ENCODE assay signal across 8 mouse cellular contexts in genomic region chr6:61430881-61431725, GRCm38 (mm10).
DNase-seq lines count a peak whose midpoint lies in the region; ATAC-seq lines count a peak whose summit lies in the region.

No protein-coding gene starts in this region.

- 32% methylated on average over 5 of the region's 5 CpGs for WGBS in kidney, embryonic 16.5 days

- no peak overlapping the region for H3K9ac ChIP-seq in kidney, embryonic 16.5 days (replicated peaks; ENCODE audit: low read length)

- no peaks in the 10 kb centered on the region for H3K27me3 ChIP-seq in kidney, embryonic 16.5 days (ENCODE audit: insufficient read depth, low read length)

- peak overlapping the region; percentile 56 for H3K27ac ChIP-seq in kidney, embryonic 16.5 days (ENCODE audit: low read length)

- H3K9me3 ChIP-seq in kidney, embryonic 16.5 days (ENCODE audit: low read length): no peaks in the 10 kb centered on the region

- peak; percentile 3 for DNase-seq in Muller cell, postnatal 12 days (ENCODE audit: inconsistent ontology term)
- peak; percentile 16 for DNase-seq in cerebellum, adult 8-10 months
- peak; percentile 11 for DNase-seq in heart, adult 8-10 months (ENCODE audit: low spot score)
- peak; percentile 9 for DNase-seq in retina, embryonic 14.5 days (ENCODE audit: low spot score)
- DNase-seq in urinary bladder, postnatal 4 days (ENCODE audit: low spot score in 2 of 2): no peak
- no peak for DNase-seq in right cerebral cortex, postnatal 14 days
- no peak for DNase-seq in right cerebral cortex, adult 2 months (ENCODE audit: low spot score in 2 of 2)

- peaks cover 17% of the 10 kb centered on the region for H3K4me1 ChIP-seq in kidney, embryonic 16.5 days (ENCODE audit: insufficient read depth, low read length)

- H3K36me3 ChIP-seq in kidney, embryonic 16.5 days (ENCODE audit: insufficient read depth, low read length): no peaks in the 10 kb centered on the region

- H3K4me3 ChIP-seq in kidney, embryonic 16.5 days (ENCODE audit: low read length): no peak overlapping the region

- ATAC-seq in kidney, embryonic 16.5 days (ENCODE audit: low FRiP score, low TSS enrichment): peak; percentile 69; the same call in 1 of the 2 replicates

- no peak overlapping the region for H3K4me2 ChIP-seq in kidney, embryonic 16.5 days (replicated peaks; ENCODE audit: low read depth, low read length)

Comparison
In these comparisons a context has a peak if more than half of its experiments do, and no peak if none do; other contexts are left out.
1. DNase-seq: peak in Muller cell, postnatal 12 days (single experiment), cerebellum, adult 8-10 months (single experiment), heart, adult 8-10 months (single experiment) and retina, embryonic 14.5 days (single experiment); none in urinary bladder, postnatal 4 days (0 of 2), right cerebral cortex, postnatal 14 days (single experiment) and right cerebral cortex, adult 2 months (0 of 2).